Mouse (Mus musculus): ENCODE data around the gene 4833427G06Rik.
"Not testable (repeated sequence)": the region's sequence is repeated elsewhere in the genome, so short reads cannot be mapped to it uniquely, and the experiment has no call there.

DNA sequence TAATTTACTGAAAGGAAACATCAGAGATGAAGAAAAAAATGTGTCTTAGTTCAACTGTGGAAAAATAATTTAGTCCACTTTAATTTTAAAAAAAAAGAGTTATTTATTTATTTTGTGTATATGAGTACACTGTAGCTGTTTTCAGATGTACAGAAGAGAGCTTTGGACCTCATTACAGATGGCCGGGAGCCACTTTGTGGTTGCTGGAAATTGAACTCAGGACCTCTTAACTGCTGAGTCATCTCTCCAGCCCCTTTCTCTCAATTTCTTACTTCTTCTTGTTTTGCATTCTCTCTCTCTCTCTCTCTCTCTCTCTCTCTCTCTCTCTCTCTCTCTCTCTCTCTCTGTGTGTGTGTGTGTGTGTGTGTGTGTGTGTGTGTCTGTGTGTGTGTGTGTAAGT, 37.5 kb upstream of the 4833427G06Rik start:
- TF ChIP-seq GATA1 (IDR thresholded peaks at IDR 0.05; ENCODE audit: borderline replicate concordance, low read length); FLI1 (IDR thresholded peaks at IDR 0.05; ENCODE audit: low read length): not testable (repeated sequence)
